Mouse (Mus musculus) 3134 (cell line): Measurements from ENCODE around the gene Zfp473.
"Not testable (repeated sequence)": the region's sequence is repeated elsewhere in the genome, so short reads cannot be mapped to it uniquely, and the experiment has no call there.

Experiments used
- DNase-seq: peaks from one replicate; pipeline ENCODE4 v3.0.0-alpha.2; 2011; ENCODE audit warnings: low spot score; ENCODE audit not compliant: insufficient read length; ENCODE audit errors: extremely low read depth

The Zfp473 gene

GRCm38 (mm10) chr7:44750950-44751349, at the start of gene Zfp473:
Zfp473 (minus strand) TSS chr7:44751050.
- not testable (repeated sequence) for DNase-seq

GRCm38 (mm10) chr7:44792781-44793180, 41.9 kb upstream of the Zfp473 start:
- DNase-seq = no peak

- DNase-seq = no peak
These were observed 39.2 kb upstream of the Zfp473 start for GRCm38 (mm10) chr7:44790066-44790465.

GRCm38 (mm10) chr7:44789531-44789930, 38.7 kb upstream of the Zfp473 start:
- DNase-seq = no peak

GRCm38 (mm10) chr7:44780101-44780500, 29.3 kb upstream of the Zfp473 start:
- no peak for DNase-seq

GRCm38 (mm10) chr7:44776849-44777498, 26.1 kb upstream of the Zfp473 start:
- peak; percentile 79 for DNase-seq

GRCm38 (mm10) chr7:44772591-44773204, 21.8 kb upstream of the Zfp473 start:
- DNase-seq = no peak

GRCm38 (mm10) chr7:44770046-44770578, 19.3 kb upstream of the Zfp473 start:
- DNase-seq = no peak

GRCm38 (mm10) chr7:44768129-44768528, 17.3 kb upstream of the Zfp473 start:
- DNase-seq = no peak

- no peak for DNase-seq
These were observed 9.5 kb upstream of the Zfp473 start for GRCm38 (mm10) chr7:44760366-44760765.

- no peak for DNase-seq
These were observed 6.3 kb upstream of the Zfp473 start for GRCm38 (mm10) chr7:44757164-44757563.

GRCm38 (mm10) chr7:44748101-44749044, 2.5 kb downstream of the Zfp473 start, which contains the start of gene Vrk3:
Vrk3 (plus strand) TSS chr7:44748413.
- DNase-seq = peak; percentile 98

- no peak for DNase-seq
These were observed 3.7 kb downstream of the Zfp473 start for GRCm38 (mm10) chr7:44747115-44747514.

GRCm38 (mm10) chr7:44745076-44745475, 5.8 kb downstream of the Zfp473 start:
- peak; percentile 83 for DNase-seq

- DNase-seq = no peak
These were observed 6.6 kb downstream of the Zfp473 start for GRCm38 (mm10) chr7:44744270-44744669.

- no peak for DNase-seq
These were observed 9.5 kb downstream of the Zfp473 start for GRCm38 (mm10) chr7:44741361-44741760.

- no peak for DNase-seq
These were observed 17.1 kb downstream of the Zfp473 start for GRCm38 (mm10) chr7:44733723-44734122.

- no peak for DNase-seq
These were observed 22.5 kb downstream of the Zfp473 start for GRCm38 (mm10) chr7:44728082-44728975.

- no peak for DNase-seq
These were observed 23.7 kb downstream of the Zfp473 start for GRCm38 (mm10) chr7:44727151-44727550.

- DNase-seq = no peak
These were observed 24.5 kb downstream of the Zfp473 start for GRCm38 (mm10) chr7:44726343-44726742.
